Mouse (Mus musculus) heart, adult 2 months (tissue): ENCODE measurements around the gene Aes. TPM values are rescaled to one million over a fixed set of nuclear protein-coding genes. Genes with fewer than 3 reads are reported as not detected.

Source experiments
- DNase-seq, 2 experiments: peaks; one replicate each; pipeline ENCODE4 v3.0.0; 2021
- H3K27ac ChIP-seq: fragments of 200-600 bp; 2 replicates; pipeline ENCODE4 v1.8.1; 2022
- H3K27me3 ChIP-seq: fragments of 200-500 bp; 2 replicates; pipeline ENCODE4 v1.6.1; 2012; ENCODE audit warnings: mild to moderate bottlenecking, low read length, inconsistent platforms, mixed read lengths; ENCODE audit not compliant: control insufficient read depth, insufficient read depth
- H3K36me3 ChIP-seq: fragments of 200-500 bp; 2 replicates; pipeline ENCODE4 v1.6.1; 2012; ENCODE audit warnings: low read length, inconsistent platforms; ENCODE audit not compliant: control insufficient read depth, insufficient read depth
- H3K4me1 ChIP-seq: fragments of 200-500 bp; 2 replicates; pipeline ENCODE4 v1.6.1; 2011; ENCODE audit warnings: low read length; ENCODE audit not compliant: control insufficient read depth, insufficient read depth
- H3K4me3 ChIP-seq: fragments of 200-600 bp; 2 replicates; pipeline ENCODE4 v1.8.1; 2022
- H3K79me2 ChIP-seq: fragments of 200-500 bp; replicated peaks from 2 replicates; pipeline ENCODE4 v1.6.1; 2012; ENCODE audit warnings: mild to moderate bottlenecking, inconsistent platforms, low read length, moderate library complexity, mixed read lengths; ENCODE audit not compliant: control insufficient read depth, insufficient read depth
- H3K9ac ChIP-seq: fragments of 200-500 bp; 2 replicates; pipeline ENCODE4 v1.6.1; 2012; ENCODE audit warnings: low read depth, mild to moderate bottlenecking, control low read depth, inconsistent platforms, low read length, mixed read lengths
- CTCF ChIP-seq: fragments of 200-600 bp; IDR thresholded peaks from 2 replicates; pipeline ENCODE4 v1.8.1; 2022; ENCODE audit warnings: antibody characterized with exemption, mild to moderate bottlenecking, moderate library complexity
- EP300 ChIP-seq: fragments of 200-500 bp; IDR thresholded peaks from 2 replicates; pipeline ENCODE4 v1.6.1; 2011; ENCODE audit warnings: low read depth, low read length, control low read depth; ENCODE audit not compliant: insufficient read depth
- POLR2A ChIP-seq: fragments of 200-500 bp; IDR thresholded peaks from 2 replicates; pipeline ENCODE4 v1.6.1; 2011; ENCODE audit warnings: mild to moderate bottlenecking, low read depth, low read length, control low read depth; ENCODE audit not compliant: insufficient read depth
- WGBS: fragments of 180-500 bp; shearing (Covaris S2); methylation state at CpG from one replicate; pipeline ENCODE4 v1.1.7; 2018; 5-methylcytosine and 5-hydroxymethylcytosine counted together
- intact Hi-C: fragments of 180-260 bp; cut with DNase I; formaldehyde crosslinking; loops from one replicate; pipeline ENCODE4 v1.15.1; 2025
- polyA plus RNA-seq: library from polyadenylated mRNA; depleted of rRNA; stranded (reverse); fragments of >200 nt; gene quantifications from 2 replicates; pipeline ENCODE4 v1.2.3, GENCODE M21; 2012
- total RNA-seq, 2 experiments: library from RNA; stranded (reverse); gene quantifications; 2 replicates each; pipeline ENCODE4 v1.2.3; 2021

Aes gene
- total and polyA plus RNA-seq, 3 experiments = 982 to 3,063 (median 1,113) TPM

- Histone ChIP-seq H3K27ac (no peak overlapping the region; the same call in 1 of the 2 replicates), H3K9ac (no peak overlapping the region), H3K4me3 (no peak overlapping the region), H3K79me2 (no peaks in the 10 kb centered on the region), H3K27me3 (no peaks in the 10 kb centered on the region), H3K4me1 (peaks cover 13% of the 10 kb centered on the region), H3K36me3 (no peaks in the 10 kb centered on the region)
- WGBS = 23% methylated on average over 16 of the region's 16 CpGs
- no peak for DNase-seq
- no peak for TF ChIP-seq POLR2A
- TF ChIP-seq EP300 = no peak
- no peak for TF ChIP-seq CTCF
- intact Hi-C loops = no loop called here
Measured at GRCm38 (mm10) chr10:81568381-81569191, 9.3 kb downstream of the Aes start.

GRCm38 (mm10) chr10:81569507-81570237 is 10.4 kb downstream of the Aes start:
- intact Hi-C loops = no loop called here
- no peak overlapping the region for H3K9ac ChIP-seq
- no peak for DNase-seq
- no peaks in the 10 kb centered on the region for H3K27me3 ChIP-seq
- H3K27ac ChIP-seq = no peak overlapping the region
- 85% methylated on average over 9 of the region's 9 CpGs for WGBS
- peaks cover 6% of the 10 kb centered on the region for H3K4me1 ChIP-seq
- no peak overlapping the region for H3K4me3 ChIP-seq
- H3K79me2 ChIP-seq = no peaks in the 10 kb centered on the region
- no peak for TF ChIP-seq POLR2A
- TF ChIP-seq CTCF = no peak
- no peak for TF ChIP-seq EP300
- H3K36me3 ChIP-seq = no peaks in the 10 kb centered on the region

GRCm38 (mm10) chr10:81570238-81570800 is 11.0 kb downstream of the Aes start:
- intact Hi-C loops = no loop called here
- H3K9ac ChIP-seq = peak overlapping the region; percentile 68
- H3K4me1 ChIP-seq = peaks cover 6% of the 10 kb centered on the region

GRCm38 (mm10) chr10:81570831-81571500 is 11.7 kb downstream of the Aes start:
- Histone ChIP-seq H3K79me2 (no peaks in the 10 kb centered on the region), H3K4me1 (peaks cover 6% of the 10 kb centered on the region), H3K27ac (peak overlapping the region; percentile 95), H3K36me3 (no peaks in the 10 kb centered on the region), H3K27me3 (no peaks in the 10 kb centered on the region), H3K4me3 (peak overlapping the region; percentile 68), H3K9ac (peak overlapping the region; percentile 68)
- intact Hi-C loops = loop anchor here (1.0 kb wide), 1 partner anchor 12 kb away; the partner anchor contains the start of gene Aes
- peak; percentile 92 to 94 for DNase-seq
- under 1% methylated on average over 34 of the region's 34 CpGs for WGBS
- TF ChIP-seq POLR2A = 0 out of 2 replicates have a peak, but pooled peaks have one; percentile 17
- no peak for TF ChIP-seq CTCF
- TF ChIP-seq EP300 = no peak

More at GRCm38 (mm10) chr10:81570238-81570800, 11.0 kb downstream of the Aes start:
- H3K27me3 ChIP-seq = no peaks in the 10 kb centered on the region
- H3K27ac ChIP-seq = peak overlapping the region; percentile 95
- no peak for DNase-seq
- no peaks in the 10 kb centered on the region for H3K36me3 ChIP-seq
- 10% methylated on average over 11 of the region's 11 CpGs for WGBS
- H3K4me3 ChIP-seq = peak overlapping the region; percentile 68
- no peak for TF ChIP-seq POLR2A
- H3K79me2 ChIP-seq = no peaks in the 10 kb centered on the region

- intact Hi-C loops = loop anchor here (1.0 kb wide), 1 partner anchor 12 kb away; the partner anchor contains the start of gene Aes
- H3K36me3 ChIP-seq = no peaks in the 10 kb centered on the region
- H3K4me3 ChIP-seq = peak overlapping the region; percentile 68
- peak overlapping the region; percentile 95 for H3K27ac ChIP-seq
- H3K27me3 ChIP-seq = no peaks in the 10 kb centered on the region
- DNase-seq = peak; percentile 95 to 98
- peak overlapping the region; percentile 55; the same call in 1 of the 2 replicates for H3K9ac ChIP-seq
- H3K4me1 ChIP-seq = peaks cover 6% of the 10 kb centered on the region
- no peaks in the 10 kb centered on the region for H3K79me2 ChIP-seq
- TF ChIP-seq POLR2A = 0 out of 2 replicates have a peak, but pooled peaks have one; percentile 38
- TF ChIP-seq CTCF = no peak
- under 1% methylated on average over 18 of the region's 18 CpGs for WGBS
Measured at GRCm38 (mm10) chr10:81571501-81571876, 12.2 kb downstream of the Aes start.
